Mouse (Mus musculus): ENCODE measurements at regions not wholly inside any gene's neighbourhood (a gene's known extent, or its start where the extent isn't known, plus 50 kb on each side); places are given as distances from the start of the nearest gene placed in this dataset.

GRCm38 (mm10) chr6:98767858-98768336 lies 425.3 kb upstream of the Gm765 start:
- no peak for DNase-seq (ENCODE audit: low read depth in 1 of 2, low spot score in 2 of 2)

- DNase-seq (ENCODE audit: low read depth in 1 of 2, low spot score in 2 of 2) = no peak
Measured at GRCm38 (mm10) chr6:98754487-98754886, 411.9 kb upstream of the Gm765 start.

- no peak for DNase-seq (ENCODE audit: low read depth in 1 of 2, low spot score in 2 of 2)
Measured at GRCm38 (mm10) chr6:98748618-98749017, 406.1 kb upstream of the Gm765 start.

GRCm38 (mm10) chr6:98746976-98747375 lies 404.4 kb upstream of the Gm765 start:
- DNase-seq (ENCODE audit: low read depth in 1 of 2, low spot score in 2 of 2) = no peak

- no peak for DNase-seq (ENCODE audit: low read depth in 1 of 2, low spot score in 2 of 2)
Measured at GRCm38 (mm10) chr6:98740447-98740846, 397.9 kb upstream of the Gm765 start.

- no peak for DNase-seq (ENCODE audit: low read depth in 1 of 2, low spot score in 2 of 2)
Measured at GRCm38 (mm10) chr6:98731010-98731530, 388.5 kb upstream of the Gm765 start.

GRCm38 (mm10) chr6:98726605-98727144 lies 384.1 kb upstream of the Gm765 start:
- DNase-seq (ENCODE audit: low read depth in 1 of 2, low spot score in 2 of 2) = no peak

- DNase-seq (ENCODE audit: low read depth in 1 of 2, low spot score in 2 of 2) = no peak
Measured at GRCm38 (mm10) chr6:98704887-98705622, 362.5 kb upstream of the Gm765 start.

- DNase-seq (ENCODE audit: low read depth in 1 of 2, low spot score in 2 of 2) = no peak
Measured at GRCm38 (mm10) chr6:98697571-98697970, 355.0 kb upstream of the Gm765 start.

- DNase-seq (ENCODE audit: low read depth in 1 of 2, low spot score in 2 of 2) = no peak
Measured at GRCm38 (mm10) chr6:98693411-98693810, 350.9 kb upstream of the Gm765 start.

GRCm38 (mm10) chr6:98690133-98690532 lies 347.6 kb upstream of the Gm765 start:
- DNase-seq (ENCODE audit: low read depth in 1 of 2, low spot score in 2 of 2) = no peak

- DNase-seq (ENCODE audit: low read depth in 1 of 2, low spot score in 2 of 2) = no peak
Measured at GRCm38 (mm10) chr6:98689395-98689794, 346.8 kb upstream of the Gm765 start.

GRCm38 (mm10) chr6:98688624-98689023 lies 346.1 kb upstream of the Gm765 start:
- DNase-seq (ENCODE audit: low read depth in 1 of 2, low spot score in 2 of 2) = no peak

- no peak for DNase-seq (ENCODE audit: low read depth in 1 of 2, low spot score in 2 of 2)
Measured at GRCm38 (mm10) chr6:98666388-98666989, 323.9 kb upstream of the Gm765 start.

GRCm38 (mm10) chr6:98651827-98652226 lies 309.3 kb upstream of the Gm765 start:
- DNase-seq (ENCODE audit: low read depth in 1 of 2, low spot score in 2 of 2) = no peak

GRCm38 (mm10) chr6:98651315-98651714 lies 308.8 kb upstream of the Gm765 start:
- DNase-seq (ENCODE audit: low read depth in 1 of 2, low spot score in 2 of 2) = no peak

- DNase-seq (ENCODE audit: low read depth in 1 of 2, low spot score in 2 of 2) = no peak
Measured at GRCm38 (mm10) chr6:98640316-98640715, 297.8 kb upstream of the Gm765 start.

GRCm38 (mm10) chr6:98635816-98636215 lies 293.3 kb upstream of the Gm765 start:
- DNase-seq (ENCODE audit: low read depth in 1 of 2, low spot score in 2 of 2) = no peak

GRCm38 (mm10) chr6:98632278-98633063 lies 289.9 kb upstream of the Gm765 start:
- no peak for DNase-seq (ENCODE audit: low read depth in 1 of 2, low spot score in 2 of 2)

GRCm38 (mm10) chr6:98631269-98631668 lies 288.7 kb upstream of the Gm765 start:
- no peak for DNase-seq (ENCODE audit: low read depth in 1 of 2, low spot score in 2 of 2)

- no peak for DNase-seq (ENCODE audit: low read depth in 1 of 2, low spot score in 2 of 2)
Measured at GRCm38 (mm10) chr6:98629646-98630045, 287.1 kb upstream of the Gm765 start.

Data from monocyte, adult 2 months (primary cell).